ENCODE assay signal across 8 mouse cellular contexts in genomic region chrX:72656230-72656898, GRCm38 (mm10). TPM values are rescaled to one million over a fixed set of nuclear protein-coding genes. Genes with fewer than 3 reads are reported as not detected.
DNase-seq lines count a peak whose midpoint lies in the region; ATAC-seq lines count a peak whose summit lies in the region.

Gabra3 (minus strand) TSS chrX:72656848.

- H3K4me1 ChIP-seq in limb, embryonic 10.5 days = peaks cover 8% of the 10 kb centered on the region; the same call in 1 of the 2 replicates
- no peaks in the 10 kb centered on the region for H3K4me1 ChIP-seq in stomach, embryonic 16.5 days (ENCODE audit: control insufficient read depth, insufficient read depth, low read length)

- peak within 1 kb of the TSS; percentile 44 for H3K4me3 ChIP-seq in limb, embryonic 10.5 days
- H3K4me3 ChIP-seq in stomach, embryonic 16.5 days (replicated peaks; ENCODE audit: low read length) = peak within 1 kb of the TSS; percentile 37

- 0% methylated on average over 4 of the region's 4 CpGs for WGBS in limb, embryonic 10.5 days
- WGBS in stomach, embryonic 16.5 days = 12% methylated on average over 4 of the region's 4 CpGs

- no peaks in the 10 kb centered on the region for H3K9me3 ChIP-seq in limb, embryonic 10.5 days (replicated peaks)
- no peaks in the 10 kb centered on the region for H3K9me3 ChIP-seq in stomach, embryonic 16.5 days (replicated peaks; ENCODE audit: control insufficient read depth, low read length)

- H3K9ac ChIP-seq in stomach, embryonic 16.5 days (ENCODE audit: low read length) = no peak within 1 kb of the TSS; the same call in 1 of the 2 replicates

- peaks cover 46% of the 10 kb centered on the region for H3K27me3 ChIP-seq in limb, embryonic 10.5 days (ENCODE audit: low read depth, poor library complexity, severe bottlenecking)
- H3K27me3 ChIP-seq in stomach, embryonic 16.5 days (ENCODE audit: control insufficient read depth, insufficient read depth, low read length) = no peaks in the 10 kb centered on the region

- no peak for DNase-seq in frontal cortex, postnatal 25 days (ENCODE audit: low spot score in 2 of 2)
- peak; percentile 25 for DNase-seq in right cerebral cortex, postnatal 4 days
- no peak for DNase-seq in right cerebral cortex, adult 18-20 months
- DNase-seq in limb, embryonic 10.5 days (ENCODE audit: low spot score) = peak; percentile 33
- DNase-seq in gastrocnemius, postnatal 25 days = no peak
- DNase-seq in urinary bladder, postnatal 36 days (ENCODE audit: low spot score in 2 of 2) = no peak

- ATAC-seq in frontal cortex, adult (ENCODE audit: low TSS enrichment) = peak; percentile 84
- ATAC-seq in stomach, embryonic 16.5 days (ENCODE audit: insufficient read depth, low FRiP score) = no peak

- H3K4me2 ChIP-seq in stomach, embryonic 16.5 days (ENCODE audit: low read depth, low read length) = peak within 1 kb of the TSS; percentile 51

- peak within 1 kb of the TSS; percentile 46; the same call in 1 of the 2 replicates for H3K27ac ChIP-seq in limb, embryonic 10.5 days
- H3K27ac ChIP-seq in stomach, embryonic 16.5 days (ENCODE audit: low read length) = no peak within 1 kb of the TSS

- no peaks in the 10 kb centered on the region for H3K36me3 ChIP-seq in limb, embryonic 10.5 days
- H3K36me3 ChIP-seq in stomach, embryonic 16.5 days (ENCODE audit: control insufficient read depth, insufficient read depth, low read length) = no peaks in the 10 kb centered on the region

RNA-seq across cellular contexts. Expression of gene Gabra3, which starts in this region (rescaled TPM):
- 0.92 and 1.1 TPM in 2 replicates for polyA plus RNA-seq in limb, embryonic 10.5 days (2016; fragmentation: Nextera tagmentation; extraction: Ambion mirVana)
- polyA plus RNA-seq in stomach, embryonic 16.5 days (2015; fragmentation: Nextera tagmentation; extraction: Ambion mirVana) = 3.6 and 4.3 TPM in 2 replicates
- under 1 TPM; 0.15 to 0.51 TPM for total RNA-seq in gastrocnemius, postnatal 25 days (2021)

Comparison
In these comparisons a context has a peak if more than half of its experiments do, and no peak if none do; other contexts are left out.
1. DNase-seq: peak in right cerebral cortex, postnatal 4 days (single experiment) and limb, embryonic 10.5 days (single experiment); none in frontal cortex, postnatal 25 days (0 of 2), right cerebral cortex, adult 18-20 months (single experiment), gastrocnemius, postnatal 25 days (single experiment) and urinary bladder, postnatal 36 days (0 of 2).